Mouse (Mus musculus) mouse embryonic stem cell (cell line): ENCODE measurements around the gene Pus7l.
"Not testable (repeated sequence)": the region's sequence is repeated elsewhere in the genome, so short reads cannot be mapped to it uniquely, and the experiment has no call there.

Experiments
- in situ Hi-C, 2 experiments: fragments of 300-500 bp; cut with MboI; formaldehyde crosslinking; loops; 1 replicate in 1 of 2; 3 replicates in 1 of 2; pipeline ENCODE4 v1.14.3; 2019 to 2020; ENCODE audit warnings: low sequenced_read_pairs in 2 of 2, low pct_unique_long_range_greater_than_20kb in 1 of 2, mixed read lengths in 1 of 2; ENCODE audit not compliant: unreplicated experiment in 1 of 2

The Pus7l gene

GRCm38 (mm10) chr15:94489433-94489832, 53.9 kb downstream of the Pus7l start:
- in situ Hi-C loops = no loop called here

GRCm38 (mm10) chr15:94488028-94488427, 55.3 kb downstream of the Pus7l start:
- in situ Hi-C loops = not testable (repeated sequence)

GRCm38 (mm10) chr15:94482555-94482954, 60.8 kb downstream of the Pus7l start:
- in situ Hi-C loops = no loop called here

GRCm38 (mm10) chr15:94480792-94481191, 62.6 kb downstream of the Pus7l start:
- in situ Hi-C loops = no loop called here

- in situ Hi-C loops = no loop called here
These were observed 63.1 kb downstream of the Pus7l start for GRCm38 (mm10) chr15:94480248-94480647.

- in situ Hi-C loops = no loop called here
These were observed 63.7 kb downstream of the Pus7l start for GRCm38 (mm10) chr15:94479513-94480136.

- in situ Hi-C loops = no loop called here
These were observed 64.6 kb downstream of the Pus7l start for GRCm38 (mm10) chr15:94478706-94479105.

- in situ Hi-C loops = no loop called here
These were observed 66.1 kb downstream of the Pus7l start for GRCm38 (mm10) chr15:94477287-94477686.

GRCm38 (mm10) chr15:94475975-94476374, 67.4 kb downstream of the Pus7l start:
- in situ Hi-C loops = no loop called here
